Mouse (Mus musculus): Measurements from ENCODE around the gene Clec2d.

DNA sequence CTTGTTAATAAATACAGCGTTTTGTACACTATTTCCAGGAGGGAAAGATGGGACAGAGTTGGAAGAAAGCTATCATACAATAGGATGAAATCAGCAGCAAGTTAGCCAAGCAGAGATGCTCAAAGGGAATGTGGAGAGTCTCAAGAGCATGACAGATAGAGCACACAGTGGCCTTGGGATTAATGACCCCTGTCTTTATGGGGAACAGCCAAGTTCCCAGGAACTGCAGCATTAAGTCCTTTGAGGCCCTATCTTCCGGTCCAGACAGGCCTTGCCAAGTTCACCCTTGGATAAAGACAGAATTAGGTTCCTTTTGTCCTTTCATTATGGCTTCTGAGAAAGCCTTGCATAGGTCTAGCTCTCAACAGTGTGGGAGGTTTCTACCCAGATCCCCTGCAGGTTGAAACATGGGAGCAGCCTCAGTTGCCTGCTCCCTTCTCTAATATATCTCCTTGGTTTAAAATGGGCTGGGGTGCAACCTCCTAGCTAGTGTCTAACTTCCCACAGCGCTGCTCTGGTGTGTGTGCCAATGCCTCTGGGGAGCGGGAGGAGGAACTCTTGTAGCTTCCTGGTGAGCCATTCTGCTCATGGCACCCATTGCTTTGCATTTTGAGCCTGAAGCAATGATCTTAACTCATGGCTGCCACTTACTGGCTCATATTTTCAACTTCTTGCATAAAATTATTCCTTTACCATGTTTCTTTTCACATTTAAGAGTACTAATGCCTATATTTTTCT, 47.6 kb upstream of the Clec2d start:
- TF ChIP-seq CTCF (IDR thresholded peaks at IDR 0.05; ENCODE audit: control insufficient read depth, insufficient read depth, insufficient replicate concordance, low read depth, low read length): no peak
- no peak for TF ChIP-seq POLR2A (IDR thresholded peaks at IDR 0.05; ENCODE audit: control insufficient read depth, low read depth, low read length)
